Mouse (Mus musculus) small intestine, adult 2 months (tissue): ENCODE results near the gene Aen. TPM values are rescaled to one million over a fixed set of nuclear protein-coding genes. Genes with fewer than 3 reads are reported as not detected.

Source experiments
- H3K27ac ChIP-seq: fragments of 200-500 bp; 2 replicates; pipeline ENCODE4 v1.5.1; 2012; ENCODE audit warnings: low read depth, low read length, control low read depth, inconsistent platforms; ENCODE audit not compliant: insufficient read depth
- H3K27me3 ChIP-seq: fragments of 200-500 bp; 2 replicates; pipeline ENCODE4 v1.6.1; 2012; ENCODE audit warnings: mild to moderate bottlenecking, moderate library complexity, low read length, inconsistent platforms; ENCODE audit not compliant: control insufficient read depth, insufficient read depth
- H3K36me3 ChIP-seq: fragments of 200-500 bp; 2 replicates; pipeline ENCODE4 v1.6.1; 2012; ENCODE audit warnings: mild to moderate bottlenecking, low read length, control low read depth, inconsistent platforms; ENCODE audit not compliant: control insufficient read depth, insufficient read depth
- H3K4me1 ChIP-seq: fragments of 200-500 bp; 2 replicates; pipeline ENCODE4 v1.6.1; 2012; ENCODE audit warnings: low read length, inconsistent platforms, mixed read lengths; ENCODE audit not compliant: control insufficient read depth, insufficient read depth, insufficient read length
- H3K4me3 ChIP-seq: fragments of 200-500 bp; 2 replicates; pipeline ENCODE4 v1.5.1; 2012; ENCODE audit warnings: low read depth, mild to moderate bottlenecking, control low read depth, inconsistent platforms, low read length, moderate library complexity
- CTCF ChIP-seq: fragments of 200-500 bp; IDR thresholded peaks from 2 replicates; pipeline ENCODE4 v1.5.1; 2012; ENCODE audit warnings: low read depth, mild to moderate bottlenecking, control low read depth, inconsistent platforms, low read length, moderate library complexity, mixed read lengths; ENCODE audit not compliant: insufficient replicate concordance, insufficient read length; ENCODE audit errors: extremely low read depth
- POLR2A ChIP-seq: fragments of 200-500 bp; IDR thresholded peaks from 2 replicates; pipeline ENCODE4 v1.6.1; 2012; ENCODE audit warnings: low read depth, mild to moderate bottlenecking, control low read depth, inconsistent platforms, low read length, moderate library complexity
- WGBS: fragments of 180-500 bp; shearing (Covaris S2); methylation state at CpG from one replicate; pipeline ENCODE4 v1.1.7; 2018; 5-methylcytosine and 5-hydroxymethylcytosine counted together
- polyA plus RNA-seq: library from polyadenylated mRNA; depleted of rRNA; stranded (reverse); fragments of >200 nt; gene quantifications from 2 replicates; pipeline ENCODE4 v1.2.3, GENCODE M21; 2012

The Aen gene
- polyA plus RNA-seq, 1 experiment, result 7.7 TPM

DNA sequence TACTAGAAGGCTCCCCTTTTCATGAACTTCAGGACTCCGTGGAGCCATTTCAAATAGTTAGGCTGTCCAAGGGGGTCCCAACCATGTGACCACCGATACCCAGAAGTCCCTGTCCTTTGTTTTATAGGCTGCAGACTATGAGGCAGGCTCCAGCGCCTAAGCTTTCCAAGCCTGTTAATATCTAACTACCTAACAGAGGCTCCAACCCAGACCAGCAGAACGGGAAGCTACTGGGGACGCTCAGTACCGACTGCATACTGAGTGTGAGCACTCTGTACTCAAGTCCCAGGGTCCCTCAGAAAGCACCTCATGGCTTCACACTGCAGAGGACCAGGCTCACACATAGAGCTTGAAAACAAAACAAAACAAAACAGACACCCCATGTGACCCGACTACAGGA is 26.9 kb downstream of the Aen start:
- TF ChIP-seq CTCF (no peak), POLR2A (no peak)
- Histone ChIP-seq H3K27ac (no peak overlapping the region), H3K4me1 (no peaks in the 10 kb centered on the region), H3K36me3 (no peaks in the 10 kb centered on the region), H3K4me3 (no peak overlapping the region), H3K27me3 (no peaks in the 10 kb centered on the region)
- 33% methylated on average over 7 of the region's 7 CpGs for WGBS

DNA sequence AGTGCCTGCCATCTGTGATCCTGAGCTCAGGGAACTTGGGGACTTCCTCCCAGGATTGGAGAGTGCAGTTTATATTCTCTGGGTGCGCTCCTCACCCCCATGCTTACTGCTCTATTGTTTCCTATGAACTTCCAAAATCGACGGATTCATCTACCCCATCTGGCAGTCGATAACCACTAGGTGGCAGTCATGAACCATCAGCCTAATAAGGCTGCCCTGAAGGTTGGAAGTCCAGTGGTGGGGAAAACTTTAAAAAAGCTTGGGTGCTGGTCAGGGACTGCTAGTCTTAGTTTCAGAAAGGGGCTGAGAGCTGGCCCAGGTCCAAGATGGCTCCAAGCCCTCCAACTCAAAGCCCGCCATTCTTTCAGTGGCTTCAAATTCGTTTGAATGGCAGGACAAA is 28.6 kb downstream of the Aen start:
- H3K36me3 ChIP-seq, result no peaks in the 10 kb centered on the region
- no peak overlapping the region for H3K27ac ChIP-seq
- TF ChIP-seq POLR2A (no peak), CTCF (peak; percentile 65; the same call in 1 of the 2 replicates)
- 14% methylated on average over 6 of the region's 6 CpGs for WGBS
- no peak overlapping the region for H3K4me3 ChIP-seq
- H3K27me3 ChIP-seq, result no peaks in the 10 kb centered on the region
- no peaks in the 10 kb centered on the region for H3K4me1 ChIP-seq

DNA sequence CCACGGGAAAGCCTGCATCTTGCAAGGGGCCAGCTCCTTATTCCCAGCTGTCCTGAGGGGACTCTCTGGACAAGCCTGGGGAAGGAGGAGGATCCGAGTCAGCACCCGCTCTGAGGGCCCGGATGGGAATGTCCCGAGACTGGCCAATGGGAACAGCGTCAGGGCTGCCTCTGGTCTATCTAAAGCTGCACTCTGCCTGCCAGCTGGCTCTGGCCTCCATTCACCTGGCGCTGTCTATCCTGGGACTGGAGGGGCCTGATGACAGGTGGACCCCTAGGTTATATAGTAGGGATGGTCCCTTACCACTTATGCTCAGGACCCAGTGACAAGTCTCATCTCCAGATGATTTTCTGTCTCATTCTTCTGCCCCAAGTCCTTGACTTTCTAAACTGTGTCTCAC is 29.1 kb downstream of the Aen start:
- 73% methylated on average over 7 of the region's 7 CpGs for WGBS
- Histone ChIP-seq H3K4me3 (no peak overlapping the region), H3K36me3 (no peaks in the 10 kb centered on the region), H3K4me1 (no peaks in the 10 kb centered on the region), H3K27me3 (no peaks in the 10 kb centered on the region), H3K27ac (no peak overlapping the region)
- no peak for TF ChIP-seq CTCF
- no peak for TF ChIP-seq POLR2A

DNA sequence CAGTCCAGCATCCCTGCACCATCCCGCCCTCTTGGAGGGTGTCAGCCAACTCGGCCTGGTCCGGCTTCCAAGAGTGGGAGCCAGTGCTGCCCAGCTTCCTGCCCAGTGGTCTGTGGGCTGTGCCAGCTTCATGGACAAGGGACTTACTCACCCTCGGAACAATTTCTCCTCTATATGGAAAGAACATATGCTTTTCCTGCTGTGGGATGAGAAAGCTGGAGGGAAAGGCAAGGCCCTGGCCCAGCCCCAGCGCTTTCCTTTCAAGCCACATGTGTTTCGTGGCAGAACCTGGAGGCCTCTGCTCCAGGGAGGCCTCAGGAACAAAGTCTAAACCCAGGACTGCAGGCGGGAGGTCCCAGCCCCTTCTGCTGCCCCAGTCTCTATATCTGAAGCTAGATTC is 30.0 kb downstream of the Aen start:
- H3K36me3 ChIP-seq, result no peaks in the 10 kb centered on the region
- WGBS, result 73% methylated on average over 7 of the region's 7 CpGs

DNA sequence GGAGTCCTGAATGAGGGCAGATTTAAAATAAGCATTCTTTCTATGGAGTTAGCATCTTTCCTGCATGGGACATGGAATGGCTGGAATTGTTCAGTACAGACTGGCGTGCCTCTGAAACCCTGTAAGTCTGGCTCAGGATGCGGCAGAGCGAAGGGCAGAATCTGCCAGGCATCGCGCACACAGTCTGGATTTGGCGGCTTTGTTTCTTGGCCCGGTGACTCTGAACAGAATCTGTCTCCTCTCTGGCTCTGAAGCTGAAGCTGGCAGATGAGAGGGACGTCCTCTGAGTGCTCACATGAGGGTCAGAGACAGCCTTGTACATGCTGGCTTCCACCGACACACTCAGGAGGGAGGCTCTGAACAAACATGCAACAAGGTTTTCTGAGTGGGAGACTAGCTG is 30.5 kb downstream of the Aen start:
- H3K27me3 ChIP-seq, result no peaks in the 10 kb centered on the region
- no peaks in the 10 kb centered on the region for H3K4me1 ChIP-seq
- no peak overlapping the region for H3K27ac ChIP-seq
- TF ChIP-seq POLR2A, result no peak
- no peak for TF ChIP-seq CTCF
- WGBS, result 76% methylated on average over 9 of the region's 9 CpGs
- no peaks in the 10 kb centered on the region for H3K36me3 ChIP-seq
- no peak overlapping the region for H3K4me3 ChIP-seq

More for the DNA sequence above, 30.0 kb downstream of the Aen start:
- Histone ChIP-seq H3K27ac (no peak overlapping the region), H3K27me3 (no peaks in the 10 kb centered on the region), H3K4me1 (no peaks in the 10 kb centered on the region), H3K4me3 (no peak overlapping the region)
- no peak for TF ChIP-seq CTCF

DNA sequence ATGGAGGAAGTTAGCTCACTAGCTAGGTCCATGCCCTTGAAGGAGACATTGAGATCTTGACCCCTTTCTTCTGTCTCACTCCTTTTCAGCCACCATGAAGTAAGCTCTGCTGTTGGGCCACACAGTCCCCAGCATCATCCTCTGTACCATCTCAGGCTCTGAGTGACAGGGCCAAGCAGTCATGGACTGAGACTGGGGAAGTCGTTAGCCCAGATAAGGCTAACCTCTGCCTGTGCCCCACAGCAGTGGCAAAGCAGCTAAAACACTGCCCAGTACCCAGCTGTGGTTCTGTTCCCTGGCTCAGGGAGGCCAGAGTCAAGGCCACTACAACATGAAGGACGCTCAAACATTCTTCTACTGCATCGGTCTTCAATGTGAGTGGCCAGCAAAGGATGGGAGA is 31.6 kb downstream of the Aen start:
- Histone ChIP-seq H3K27me3 (no peaks in the 10 kb centered on the region), H3K27ac (no peak overlapping the region), H3K4me1 (no peaks in the 10 kb centered on the region), H3K36me3 (no peaks in the 10 kb centered on the region), H3K4me3 (no peak overlapping the region)
- 56% methylated on average over 3 of the region's 3 CpGs for WGBS
- TF ChIP-seq POLR2A (no peak), CTCF (no peak)

DNA sequence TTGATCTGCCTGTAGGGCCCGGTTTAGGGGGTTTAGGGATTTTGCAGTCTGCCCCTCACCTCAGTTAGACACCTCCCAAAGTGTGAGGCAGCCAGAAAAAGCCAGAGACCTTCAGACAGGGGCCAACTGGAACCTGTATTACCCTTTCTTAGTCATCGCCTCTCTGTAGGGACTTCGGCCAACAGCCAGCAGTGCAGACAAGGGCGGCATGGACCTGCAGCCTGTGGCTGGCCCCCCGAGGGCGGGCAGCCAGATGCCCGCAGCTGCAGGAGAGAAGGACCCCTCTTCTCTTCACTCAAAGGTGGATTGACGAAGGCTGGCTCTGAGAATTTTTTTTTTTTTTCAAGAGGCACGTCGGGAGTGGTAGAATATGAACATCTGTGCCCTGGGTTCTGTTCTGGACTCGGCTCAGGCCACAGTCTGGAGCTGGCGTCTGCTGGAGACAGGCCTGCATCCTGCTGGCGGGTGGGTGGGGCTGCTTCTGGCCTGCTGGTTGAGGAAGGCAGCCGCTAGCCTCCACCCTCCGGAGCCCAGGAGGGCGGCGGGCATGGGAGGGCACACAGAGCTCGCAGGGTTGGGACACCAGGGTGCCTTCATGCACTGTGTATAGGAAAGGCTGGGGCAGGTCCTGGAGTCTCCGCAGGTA is 43.4 kb downstream of the Aen start:
- no peaks in the 10 kb centered on the region for H3K36me3 ChIP-seq
- H3K4me1 ChIP-seq, result no peaks in the 10 kb centered on the region
- no peak overlapping the region for H3K4me3 ChIP-seq
- no peak for TF ChIP-seq POLR2A
- no peak for TF ChIP-seq CTCF
- H3K27me3 ChIP-seq, result no peaks in the 10 kb centered on the region
- H3K27ac ChIP-seq, result no peak overlapping the region
- WGBS, result 48% methylated on average over 19 of the region's 19 CpGs
